Mouse (Mus musculus): ENCODE measurements around the gene Snrpa. TPM values are rescaled to one million over a fixed set of nuclear protein-coding genes. Genes with fewer than 3 reads are reported as not detected.

Gene Snrpa
- polyA plus RNA-seq, 1 experiment from 2014 or later, result 158 TPM

GRCm38 (mm10) chr7:27228281-27228821, 32.3 kb upstream of the Snrpa start, which contains the start of gene Itpkc:
Gene Itpkc, minus strand, starts transcription at chr7:27228661.
- H3K27me3 ChIP-seq (replicated peaks), result no peaks in the 10 kb centered on the region
- H3K9me3 ChIP-seq, result no peaks in the 10 kb centered on the region
- peaks cover 54% of the 10 kb centered on the region for H3K4me1 ChIP-seq
- under 1% methylated on average over 48 of the region's 49 CpGs for WGBS
- peak within 1 kb of the TSS; percentile 93 for H3K4me2 ChIP-seq
- H3K27ac ChIP-seq (replicated peaks), result peak within 1 kb of the TSS; percentile 89
- ATAC-seq (ENCODE audit: extremely low read depth, insufficient number of reproducible peaks, low FRiP score, low TSS enrichment), result peak; percentile 68
- H3K9ac ChIP-seq, result peak within 1 kb of the TSS; percentile 85
- H3K4me3 ChIP-seq, result peak within 1 kb of the TSS; percentile 87
- no peaks in the 10 kb centered on the region for H3K36me3 ChIP-seq

GRCm38 (mm10) chr7:27227676-27228075, 31.6 kb upstream of the Snrpa start:
- Histone ChIP-seq H3K27ac (replicated peaks) (peak overlapping the region; percentile 89), H3K27me3 (replicated peaks) (no peaks in the 10 kb centered on the region), H3K4me2 (peak overlapping the region; percentile 93), H3K4me1 (peaks cover 53% of the 10 kb centered on the region), H3K4me3 (peak overlapping the region; percentile 87), H3K9me3 (no peaks in the 10 kb centered on the region), H3K36me3 (0 out of 2 replicates have a peak, but pooled peaks cover 1% of the 10 kb centered on the region), H3K9ac (peak overlapping the region; percentile 85)
- 1% methylated on average over 10 of the region's 10 CpGs for WGBS
- ATAC-seq (ENCODE audit: extremely low read depth, insufficient number of reproducible peaks, low FRiP score, low TSS enrichment), result no peak

DNA sequence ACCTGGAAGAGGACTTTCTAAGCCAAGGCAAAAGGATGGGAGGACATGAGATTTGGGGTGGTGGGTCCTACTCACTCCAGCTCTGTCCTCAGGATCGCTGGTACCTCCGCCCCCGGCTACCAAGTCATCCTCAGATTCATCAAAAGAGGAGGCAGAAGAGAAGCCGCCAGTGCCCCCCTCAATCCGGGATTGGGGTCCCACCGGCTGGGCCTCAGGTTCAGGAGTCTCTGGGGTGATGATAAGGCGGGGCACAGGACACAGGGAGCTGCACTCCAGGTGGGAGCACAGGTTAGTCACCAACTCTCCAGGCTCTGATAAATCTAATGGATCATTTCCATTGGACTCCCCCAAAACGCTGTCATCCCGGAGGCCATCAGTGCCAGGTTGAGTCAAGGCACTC, 31.2 kb upstream of the Snrpa start:
- WGBS, result 32% methylated on average over 9 of the region's 9 CpGs
- Histone ChIP-seq H3K27ac (replicated peaks) (no peak overlapping the region), H3K36me3 (0 out of 2 replicates have a peak, but pooled peaks cover 5% of the 10 kb centered on the region), H3K27me3 (replicated peaks) (no peaks in the 10 kb centered on the region), H3K4me2 (peak overlapping the region; percentile 93), H3K9ac (peak overlapping the region; percentile 85), H3K4me3 (peak overlapping the region; percentile 87), H3K4me1 (peaks cover 50% of the 10 kb centered on the region), H3K9me3 (no peaks in the 10 kb centered on the region)
- no peak for ATAC-seq (ENCODE audit: extremely low read depth, insufficient number of reproducible peaks, low FRiP score, low TSS enrichment)

GRCm38 (mm10) chr7:27224877-27225575, 29.0 kb upstream of the Snrpa start:
- Histone ChIP-seq H3K27me3 (replicated peaks) (no peaks in the 10 kb centered on the region), H3K27ac (replicated peaks) (no peak overlapping the region), H3K4me3 (0 out of 2 replicates have a peak overlapping the region, but pooled peaks have one; percentile 6), H3K36me3 (peaks cover 11% of the 10 kb centered on the region), H3K9ac (peak overlapping the region; percentile 65), H3K4me1 (peaks cover 51% of the 10 kb centered on the region), H3K4me2 (peak overlapping the region; percentile 93), H3K9me3 (no peaks in the 10 kb centered on the region)
- no peak for ATAC-seq (ENCODE audit: extremely low read depth, insufficient number of reproducible peaks, low FRiP score, low TSS enrichment)
- WGBS, result 82% methylated on average over 11 of the region's 11 CpGs

GRCm38 (mm10) chr7:27222538-27222937, 26.5 kb upstream of the Snrpa start:
- WGBS, result 56% methylated on average over 1 of the region's 1 CpGs
- Histone ChIP-seq H3K27me3 (replicated peaks) (no peaks in the 10 kb centered on the region), H3K9me3 (no peaks in the 10 kb centered on the region), H3K4me1 (peaks cover 43% of the 10 kb centered on the region), H3K36me3 (peaks cover 22% of the 10 kb centered on the region), H3K4me2 (no peak overlapping the region), H3K9ac (no peak overlapping the region), H3K27ac (replicated peaks) (no peak overlapping the region), H3K4me3 (no peak overlapping the region)
- ATAC-seq (ENCODE audit: extremely low read depth, insufficient number of reproducible peaks, low FRiP score, low TSS enrichment), result no peak

DNA sequence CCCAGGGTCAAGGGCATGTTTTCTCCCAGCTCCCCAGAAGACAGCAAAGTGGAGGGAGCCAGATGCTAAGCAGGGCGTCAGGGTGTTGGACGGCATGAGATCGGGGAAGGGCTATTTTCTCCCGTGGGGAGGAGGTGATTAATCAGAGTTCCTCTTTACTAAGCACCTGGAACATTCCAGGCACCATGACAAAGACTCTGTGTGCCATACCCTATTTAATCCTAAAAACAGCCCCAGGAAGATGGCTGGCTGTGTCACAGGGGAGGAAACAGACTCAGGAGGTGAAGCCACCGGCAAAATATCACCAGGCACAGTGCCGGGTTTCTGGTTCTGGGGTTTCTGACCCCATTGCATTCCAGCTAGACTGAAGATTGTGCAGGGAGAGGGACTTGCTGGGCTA, 25.9 kb upstream of the Snrpa start:
- H3K4me1 ChIP-seq, result peaks cover 37% of the 10 kb centered on the region
- no peaks in the 10 kb centered on the region for H3K9me3 ChIP-seq
- no peak overlapping the region for H3K4me2 ChIP-seq
- no peaks in the 10 kb centered on the region for H3K27me3 ChIP-seq (replicated peaks)
- WGBS, result 70% methylated on average over 6 of the region's 6 CpGs
- no peak overlapping the region for H3K27ac ChIP-seq (replicated peaks)
- ATAC-seq (ENCODE audit: extremely low read depth, insufficient number of reproducible peaks, low FRiP score, low TSS enrichment), result no peak
- H3K36me3 ChIP-seq, result peaks cover 26% of the 10 kb centered on the region
- H3K9ac ChIP-seq, result 0 out of 2 replicates have a peak overlapping the region, but pooled peaks have one; percentile 38
- H3K4me3 ChIP-seq, result no peak overlapping the region

DNA sequence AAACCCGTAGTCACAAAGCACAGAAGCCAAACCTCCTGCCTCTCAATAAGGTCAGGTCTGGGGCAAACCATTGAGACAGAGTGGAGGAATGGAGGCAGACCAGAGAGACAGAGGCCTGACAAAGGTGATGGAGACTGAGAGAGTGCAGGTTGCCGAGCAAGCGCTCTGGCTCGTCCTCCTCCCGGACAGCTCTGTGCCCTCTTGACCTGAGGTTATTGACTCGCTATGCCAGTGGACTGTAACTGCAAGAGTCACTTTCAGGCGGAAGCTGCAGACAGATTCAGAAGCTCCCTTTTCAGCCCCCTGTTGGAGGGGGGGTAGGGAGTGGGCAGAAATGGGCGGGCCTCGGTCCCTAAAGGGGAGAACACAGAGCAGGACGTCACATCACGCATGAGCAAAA, 23.9 kb upstream of the Snrpa start:
- ATAC-seq (ENCODE audit: extremely low read depth, insufficient number of reproducible peaks, low FRiP score, low TSS enrichment), result no peak
- H3K4me1 ChIP-seq, result peaks cover 17% of the 10 kb centered on the region
- no peak overlapping the region for H3K27ac ChIP-seq (replicated peaks)
- H3K27me3 ChIP-seq (replicated peaks), result no peaks in the 10 kb centered on the region
- H3K9ac ChIP-seq, result no peak overlapping the region
- no peak overlapping the region for H3K4me3 ChIP-seq
- H3K9me3 ChIP-seq, result no peaks in the 10 kb centered on the region
- H3K36me3 ChIP-seq, result peaks cover 46% of the 10 kb centered on the region
- 81% methylated on average over 11 of the region's 11 CpGs for WGBS
- no peak overlapping the region for H3K4me2 ChIP-seq

DNA sequence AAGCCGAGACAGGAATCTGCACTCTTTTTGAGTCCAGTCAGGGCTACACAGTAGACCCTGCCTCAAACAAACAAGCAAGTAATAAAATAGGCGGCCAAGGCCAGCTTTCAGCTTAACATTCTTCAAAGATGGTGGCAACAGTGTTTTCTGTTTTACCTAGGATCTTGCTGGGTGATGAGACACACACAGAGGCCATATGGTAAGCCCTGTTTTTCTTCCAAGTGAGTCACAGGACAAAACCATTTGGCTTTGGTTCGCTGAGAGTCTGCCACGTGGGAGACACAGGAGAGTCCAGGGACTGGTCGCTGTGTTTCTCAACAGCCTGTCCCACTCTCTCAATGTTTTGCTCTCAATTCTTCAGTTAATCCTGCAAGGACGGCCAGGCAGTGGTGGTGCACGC, 22.5 kb upstream of the Snrpa start:
- ATAC-seq (ENCODE audit: extremely low read depth, insufficient number of reproducible peaks, low FRiP score, low TSS enrichment), result no peak
- Histone ChIP-seq H3K4me3 (no peak overlapping the region), H3K4me2 (no peak overlapping the region), H3K36me3 (peaks cover 58% of the 10 kb centered on the region), H3K9ac (no peak overlapping the region), H3K9me3 (no peaks in the 10 kb centered on the region), H3K27ac (replicated peaks) (no peak overlapping the region), H3K4me1 (0 out of 2 replicates have a peak, but pooled peaks cover 5% of the 10 kb centered on the region), H3K27me3 (replicated peaks) (no peaks in the 10 kb centered on the region)
- WGBS, result 82% methylated on average over 7 of the region's 7 CpGs

GRCm38 (mm10) chr7:27212626-27213025, 16.6 kb upstream of the Snrpa start:
- Histone ChIP-seq H3K9ac (no peak overlapping the region), H3K4me1 (no peaks in the 10 kb centered on the region), H3K27me3 (replicated peaks) (no peaks in the 10 kb centered on the region), H3K4me3 (no peak overlapping the region), H3K27ac (replicated peaks) (no peak overlapping the region), H3K36me3 (peaks cover 93% of the 10 kb centered on the region), H3K4me2 (no peak overlapping the region), H3K9me3 (no peaks in the 10 kb centered on the region)
- WGBS, result 76% methylated on average over 2 of the region's 2 CpGs
- no peak for ATAC-seq (ENCODE audit: extremely low read depth, insufficient number of reproducible peaks, low FRiP score, low TSS enrichment)

- H3K27me3 ChIP-seq (replicated peaks), result no peaks in the 10 kb centered on the region
- no peaks in the 10 kb centered on the region for H3K9me3 ChIP-seq
- no peak for ATAC-seq (ENCODE audit: extremely low read depth, insufficient number of reproducible peaks, low FRiP score, low TSS enrichment)
- no peak overlapping the region for H3K4me3 ChIP-seq
- H3K36me3 ChIP-seq, result peaks cover 73% of the 10 kb centered on the region
- H3K27ac ChIP-seq (replicated peaks), result no peak overlapping the region
- WGBS, result 92% methylated on average over 8 of the region's 8 CpGs
- no peak overlapping the region for H3K9ac ChIP-seq
- H3K4me2 ChIP-seq, result no peak overlapping the region
- no peaks in the 10 kb centered on the region for H3K4me1 ChIP-seq
These were observed 7.8 kb upstream of the Snrpa start for GRCm38 (mm10) chr7:27203730-27204449.

DNA sequence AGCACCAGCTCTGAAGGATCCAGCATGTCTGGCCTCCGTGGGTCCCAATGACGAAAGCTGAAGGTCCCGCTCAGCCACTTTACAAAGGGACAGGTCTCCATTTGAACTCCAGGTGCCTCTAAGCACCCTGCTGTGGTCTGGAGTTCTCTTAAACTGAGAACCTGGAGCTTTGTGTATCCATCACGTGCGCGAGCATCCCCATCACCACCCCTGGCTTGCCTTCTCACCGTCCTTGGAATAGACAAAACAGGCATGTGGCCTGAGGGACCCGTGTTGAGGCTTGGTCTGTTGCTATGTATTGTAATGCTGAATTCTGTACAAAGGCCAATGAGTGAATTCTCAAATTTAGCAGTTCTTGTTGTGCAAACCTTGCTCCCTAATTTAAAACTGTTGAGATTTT, 2.7 kb upstream of the Snrpa start:
- H3K4me3 ChIP-seq, result no peak overlapping the region
- WGBS, result 90% methylated on average over 8 of the region's 8 CpGs
- H3K4me2 ChIP-seq, result no peak overlapping the region
- H3K9ac ChIP-seq, result no peak overlapping the region
- H3K4me1 ChIP-seq, result peaks cover 13% of the 10 kb centered on the region
- H3K27me3 ChIP-seq (replicated peaks), result no peaks in the 10 kb centered on the region
- no peaks in the 10 kb centered on the region for H3K9me3 ChIP-seq
- no peak for ATAC-seq (ENCODE audit: extremely low read depth, insufficient number of reproducible peaks, low FRiP score, low TSS enrichment)
- H3K27ac ChIP-seq (replicated peaks), result no peak overlapping the region
- peaks cover 53% of the 10 kb centered on the region for H3K36me3 ChIP-seq
